Mouse (Mus musculus): ENCODE results near the gene Rtp1.
A peak's percentile ranks its signal among the peaks of the same experiment; 100 is the strongest.

The Rtp1 gene

DNA sequence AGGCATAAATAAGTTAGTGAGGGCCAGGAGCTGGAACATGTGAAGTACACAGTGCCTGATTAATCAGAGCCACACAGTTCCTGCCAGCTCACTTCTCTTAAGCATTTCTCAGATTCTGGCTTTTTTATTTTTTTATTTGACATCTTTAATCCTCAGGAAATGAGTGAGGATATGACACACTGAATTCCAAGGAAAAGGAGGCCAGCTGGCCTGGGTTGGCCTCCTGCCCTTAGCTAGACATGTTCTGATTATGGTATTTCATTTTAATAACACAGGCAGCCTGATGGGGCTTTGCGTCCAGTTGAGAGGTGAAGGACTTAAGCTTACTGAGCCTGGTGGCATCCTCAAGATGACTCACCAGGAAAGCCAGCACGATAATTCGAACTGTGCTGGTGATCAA, 27.6 kb downstream of the Rtp1 start:
- DNase-seq, result peak; percentile 63 to 76

DNA sequence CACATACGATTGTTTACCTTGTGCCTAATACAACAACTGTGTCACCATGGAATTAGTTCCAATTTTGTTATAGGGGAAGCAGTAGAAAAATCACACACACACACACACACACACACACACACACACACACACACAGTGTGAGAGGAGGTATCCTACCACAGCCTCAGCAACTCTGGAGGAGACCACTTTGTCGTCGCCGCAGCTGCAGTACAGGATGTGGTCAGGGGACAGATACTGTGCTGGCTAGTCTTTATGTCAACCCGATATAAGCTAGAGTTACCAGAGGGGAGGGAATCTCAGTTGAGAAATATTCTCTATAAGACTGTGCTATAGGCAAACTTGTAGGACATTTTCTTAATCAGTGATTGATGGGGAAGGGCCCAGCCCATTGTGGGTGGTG, 28.4 kb downstream of the Rtp1 start:
- DNase-seq, result no peak

DNA sequence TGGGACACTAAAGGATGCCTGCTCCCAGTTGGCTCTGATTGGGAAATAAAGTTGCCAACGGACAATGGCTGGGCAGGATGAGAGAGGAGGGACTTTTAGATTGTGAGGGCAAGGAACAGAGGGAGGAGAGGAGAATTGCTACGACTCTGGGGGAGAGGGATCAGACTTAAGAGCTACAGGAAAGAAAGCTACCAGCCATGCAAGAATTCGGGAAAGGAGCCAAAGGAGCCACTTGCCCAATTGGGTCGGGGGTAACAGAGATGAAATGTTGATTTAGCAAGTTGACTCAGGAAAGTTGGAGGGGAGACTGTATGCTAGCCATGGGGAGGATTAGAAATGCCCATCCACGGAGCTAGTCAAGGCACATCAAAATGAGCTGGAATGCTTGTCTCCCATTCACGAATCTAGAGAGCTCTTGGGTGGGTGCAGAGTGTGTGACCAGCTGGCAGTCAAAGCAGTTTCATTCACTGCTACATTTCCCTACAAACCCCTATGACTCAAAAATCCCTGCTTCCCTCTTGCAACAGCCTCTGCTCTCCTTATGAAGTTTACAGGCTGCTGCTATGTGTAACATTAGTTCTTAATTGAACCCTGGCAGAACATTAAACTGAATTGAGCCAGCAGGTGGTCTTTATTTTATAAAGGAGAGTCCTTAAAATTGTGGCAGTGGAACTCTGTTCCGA, 30.1 kb downstream of the Rtp1 start:
- DNase-seq, result no peak

DNA sequence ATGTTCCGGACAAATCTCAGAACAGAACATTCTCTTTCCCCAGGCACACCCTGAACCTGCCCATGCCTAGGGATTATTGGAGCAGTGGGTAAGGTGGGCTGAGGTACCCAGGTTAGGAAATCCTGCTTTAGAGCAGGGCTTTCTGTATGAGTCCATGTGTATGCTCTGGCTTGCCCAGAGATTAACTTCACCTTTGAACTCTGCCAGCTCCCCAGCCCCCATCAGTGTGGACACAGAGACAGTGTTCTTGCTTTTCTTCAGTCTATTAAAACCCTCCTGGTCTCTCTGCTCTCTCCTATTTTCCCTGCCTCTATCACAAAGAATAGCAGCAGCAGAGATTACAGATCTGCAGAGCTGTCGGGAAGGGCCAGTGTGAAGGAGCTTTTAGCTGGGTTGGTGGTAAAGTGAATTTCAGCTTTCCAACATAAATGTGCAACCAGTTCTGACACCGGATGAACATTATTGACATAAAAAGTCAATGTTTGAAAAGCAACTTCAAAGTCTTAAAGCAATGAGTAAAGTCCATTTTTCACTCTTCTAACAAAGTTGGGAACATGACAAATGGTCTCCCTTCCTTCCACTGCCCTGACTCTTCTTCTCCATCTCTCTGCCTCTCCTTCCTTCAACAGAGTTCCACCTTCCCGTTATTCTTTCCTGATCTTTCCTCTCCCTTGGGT, 34.9 kb downstream of the Rtp1 start:
- no peak for DNase-seq

DNA sequence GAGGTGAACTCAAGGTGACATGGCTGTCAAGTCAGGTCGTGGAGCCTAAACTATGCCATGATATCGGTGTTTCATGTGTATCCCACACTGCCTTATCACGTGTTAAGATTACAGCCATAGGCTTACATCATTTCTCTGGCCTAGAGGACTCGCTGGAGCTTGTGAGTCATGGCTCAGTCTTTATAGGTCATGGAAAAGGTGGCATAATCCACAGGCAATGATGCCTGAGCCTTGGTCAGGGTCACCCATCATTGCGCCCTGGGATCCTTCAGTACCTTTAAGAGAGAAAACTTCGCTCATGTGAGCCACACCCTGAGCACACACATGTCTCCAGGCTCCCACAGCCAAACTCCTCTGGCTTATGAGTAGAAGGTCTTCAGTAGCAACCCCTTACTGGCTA, 42.6 kb downstream of the Rtp1 start:
- DNase-seq, result no peak

DNA sequence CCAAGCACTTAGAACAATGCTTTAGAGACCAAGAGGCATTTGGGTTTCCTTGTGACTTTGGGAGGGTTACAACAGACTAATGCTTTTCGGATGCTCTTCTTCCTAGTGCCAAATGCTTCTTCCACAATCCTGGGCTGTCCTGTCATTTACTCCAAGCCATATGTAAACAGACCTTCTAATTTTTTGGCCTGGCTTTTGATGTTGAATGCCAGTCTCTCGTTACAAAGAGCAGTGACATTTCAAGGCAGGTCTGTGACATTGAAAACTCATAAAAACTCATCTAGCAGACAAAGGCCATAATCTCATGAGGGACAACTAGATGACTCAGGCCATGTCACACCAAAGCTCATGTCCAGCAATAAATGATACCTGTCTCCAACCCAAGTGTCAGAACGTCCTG, 43.1 kb downstream of the Rtp1 start:
- DNase-seq, result no peak

DNA sequence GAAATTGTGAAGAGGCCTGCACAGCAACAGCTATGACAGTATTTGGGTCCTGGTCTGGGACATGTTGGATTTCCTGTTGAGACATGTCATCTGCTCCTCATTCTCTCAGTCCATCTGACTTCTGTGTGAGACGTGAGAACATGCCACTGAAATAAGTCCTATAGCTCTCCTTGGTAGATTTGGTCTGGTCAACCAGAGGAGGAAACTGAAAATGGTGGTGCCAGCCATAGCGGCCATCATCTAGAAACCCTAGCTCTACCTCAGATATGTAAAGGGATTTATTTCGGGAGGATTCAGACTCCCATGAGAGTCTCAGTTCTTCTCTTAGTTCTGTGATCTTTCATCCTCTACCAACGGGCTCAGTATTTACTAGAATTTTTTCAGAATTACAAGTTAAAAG, 46.7 kb downstream of the Rtp1 start:
- DNase-seq, result no peak

DNA sequence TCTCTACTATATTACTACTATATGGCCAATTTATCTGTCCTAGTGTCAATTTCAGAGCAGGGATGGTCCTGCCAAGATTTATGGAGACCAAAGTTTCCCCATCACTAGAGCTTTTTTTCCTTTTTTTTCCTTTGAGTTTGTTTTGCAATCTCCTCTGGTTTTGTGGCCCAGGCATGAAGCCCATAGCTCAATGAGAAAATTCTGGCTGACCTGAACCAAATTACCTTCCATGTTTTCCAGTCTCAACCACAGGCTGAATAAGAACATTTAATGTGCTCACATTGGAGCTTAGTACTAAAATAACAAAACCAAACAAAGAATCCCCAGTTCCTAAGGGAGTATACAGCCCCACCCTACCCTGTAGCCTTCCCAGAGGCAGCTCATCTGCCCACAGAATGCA, 47.7 kb downstream of the Rtp1 start:
- DNase-seq, result no peak

DNA sequence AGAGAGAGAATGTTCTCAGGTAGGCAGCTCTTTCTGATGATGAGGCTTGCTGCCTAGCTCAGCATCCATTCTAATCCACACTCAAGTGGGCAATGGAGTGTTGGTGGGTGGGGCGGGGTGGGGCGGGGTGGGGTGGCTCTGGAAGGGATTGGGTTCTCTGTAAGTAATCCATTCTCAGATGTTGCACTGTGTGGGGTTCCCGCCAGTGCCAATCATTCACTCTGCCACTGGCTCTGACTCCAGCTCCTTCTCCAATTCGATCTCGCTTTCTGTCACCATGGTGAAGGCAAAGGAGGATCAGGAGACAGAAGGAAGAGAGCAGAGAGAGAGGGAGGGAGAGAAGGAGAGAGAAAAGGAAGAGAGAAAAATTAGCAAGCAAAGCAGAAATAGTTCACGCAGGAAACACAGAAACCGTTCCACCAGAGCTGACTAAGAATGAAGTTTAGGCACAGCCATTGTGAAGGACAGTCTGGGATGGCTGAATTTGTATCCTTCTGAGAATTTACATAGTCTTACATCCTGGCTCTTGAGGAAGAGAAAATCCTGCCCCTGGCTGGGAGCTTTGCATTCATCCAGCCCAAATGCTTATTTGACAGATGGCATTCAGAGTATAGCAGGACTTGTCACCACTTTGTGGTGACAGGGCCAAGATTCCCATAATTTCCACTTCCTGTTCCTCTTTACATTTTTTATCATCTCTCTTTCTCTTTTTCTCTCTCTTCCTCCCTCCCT, 51.1 kb downstream of the Rtp1 start:
- no peak for DNase-seq

DNA sequence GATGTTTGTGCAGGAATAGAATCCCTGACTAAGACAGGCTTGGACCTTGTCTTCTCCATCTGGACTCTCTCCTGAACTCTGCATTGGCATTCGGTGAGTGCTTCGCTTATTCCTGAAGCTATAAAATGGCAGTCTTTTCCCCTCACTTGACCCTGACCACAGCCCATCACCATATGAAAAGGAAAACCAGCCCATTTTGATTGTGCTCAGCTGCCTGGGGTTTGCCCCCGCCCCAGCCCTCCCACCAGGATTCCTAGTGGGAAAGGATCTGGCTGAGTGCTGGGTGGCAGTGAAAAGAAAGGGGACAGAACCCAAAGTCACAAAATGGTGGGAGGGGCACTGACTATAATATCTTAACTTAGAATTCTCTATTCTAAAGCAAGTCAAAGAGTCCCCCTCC, 53.3 kb downstream of the Rtp1 start:
- DNase-seq, result no peak

DNA sequence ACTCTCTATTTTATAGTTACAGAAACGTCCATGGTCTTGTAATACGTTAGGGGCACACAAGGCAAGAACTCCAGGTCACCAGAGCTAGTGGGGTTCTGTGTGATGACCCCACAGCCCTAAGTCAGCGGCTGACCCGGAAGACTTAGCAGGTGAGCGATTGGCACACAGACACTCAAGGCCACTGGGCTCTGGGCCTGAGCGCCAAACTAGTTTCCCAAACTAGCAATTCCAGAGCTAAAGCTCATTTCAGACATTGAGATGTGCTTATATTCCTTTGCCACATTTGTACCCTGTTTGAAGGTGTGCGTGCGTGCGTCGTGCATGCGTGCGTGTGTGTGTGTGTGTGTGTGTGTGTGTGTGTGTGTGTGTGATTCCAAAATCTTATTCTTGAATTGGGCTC, 53.9 kb downstream of the Rtp1 start:
- no peak for DNase-seq

DNA sequence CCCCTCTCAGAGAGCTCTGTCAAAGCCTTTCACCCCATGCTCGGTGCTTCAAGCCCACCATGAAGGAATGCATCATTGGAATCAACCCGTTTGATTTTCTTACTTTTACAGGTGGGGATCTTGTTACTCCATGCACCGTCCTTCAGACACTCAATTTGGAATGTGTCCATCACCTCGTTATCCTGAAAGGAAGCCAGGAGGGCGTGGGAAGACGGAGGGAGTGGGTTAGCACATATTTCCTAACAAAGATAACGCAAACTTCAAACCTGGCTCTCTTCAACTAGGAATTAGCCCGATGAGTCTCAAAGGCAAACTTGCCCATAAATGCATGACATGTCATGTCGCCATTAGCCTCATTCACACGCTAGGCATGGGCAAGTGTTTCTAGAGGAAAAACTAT, 54.4 kb downstream of the Rtp1 start:
- DNase-seq, result no peak
